Mouse (Mus musculus): ENCODE measurements at regions not wholly inside any gene's neighbourhood (a gene's known extent, or its start where the extent isn't known, plus 50 kb on each side); places are given as distances from the start of the nearest gene placed in this dataset.
A peak's percentile ranks its signal among the peaks of the same experiment; 100 is the strongest.

- no peak overlapping the region for H3K4me3 ChIP-seq (ENCODE audit: low read length)
Measured at GRCm38 (mm10) chr1:41275642-41276041, 470.2 kb downstream of the Tmem182 start.

GRCm38 (mm10) chr1:41276303-41276702 is 470.9 kb downstream of the Tmem182 start:
- peaks cover 9% of the 10 kb centered on the region; the same call in 1 of the 2 replicates for H3K4me1 ChIP-seq (ENCODE audit: insufficient read depth, low read length)
- H3K9ac ChIP-seq (replicated peaks; ENCODE audit: low read length) = no peak overlapping the region
- 0 out of 2 replicates have a peak, but pooled peaks cover 4% of the 10 kb centered on the region for H3K9me3 ChIP-seq (ENCODE audit: low read length)
- no peak overlapping the region for H3K27ac ChIP-seq (ENCODE audit: low read length)
- ATAC-seq (ENCODE audit: low FRiP score, low TSS enrichment) = no peak
- no peak overlapping the region for H3K4me3 ChIP-seq (ENCODE audit: low read length)
- H3K36me3 ChIP-seq (ENCODE audit: insufficient read depth, low read length) = no peaks in the 10 kb centered on the region
- H3K27me3 ChIP-seq (ENCODE audit: insufficient read depth, low read length) = no peaks in the 10 kb centered on the region; the same call in 1 of the 2 replicates
- H3K4me2 ChIP-seq (replicated peaks; ENCODE audit: low read depth, low read length) = no peak overlapping the region
- 66% methylated on average over 6 of the region's 6 CpGs for WGBS

More at GRCm38 (mm10) chr1:41275642-41276041, 470.2 kb downstream of the Tmem182 start:
- Histone ChIP-seq H3K27me3 (ENCODE audit: insufficient read depth, low read length) (no peaks in the 10 kb centered on the region; the same call in 1 of the 2 replicates), H3K4me2 (replicated peaks; ENCODE audit: low read depth, low read length) (peak overlapping the region; percentile 39), H3K36me3 (ENCODE audit: insufficient read depth, low read length) (no peaks in the 10 kb centered on the region), H3K9me3 (ENCODE audit: low read length) (0 out of 2 replicates have a peak, but pooled peaks cover 4% of the 10 kb centered on the region), H3K27ac (ENCODE audit: low read length) (no peak overlapping the region), H3K9ac (replicated peaks; ENCODE audit: low read length) (no peak overlapping the region), H3K4me1 (ENCODE audit: insufficient read depth, low read length) (peaks cover 12% of the 10 kb centered on the region; the same call in 1 of the 2 replicates)
- WGBS = 32% methylated on average over 6 of the region's 6 CpGs
- ATAC-seq (ENCODE audit: low FRiP score, low TSS enrichment) = no peak

GRCm38 (mm10) chr1:41285221-41285620 is 479.8 kb downstream of the Tmem182 start:
- Histone ChIP-seq H3K36me3 (ENCODE audit: insufficient read depth, low read length) (no peaks in the 10 kb centered on the region), H3K9me3 (ENCODE audit: low read length) (0 out of 2 replicates have a peak, but pooled peaks cover 3% of the 10 kb centered on the region), H3K4me1 (ENCODE audit: insufficient read depth, low read length) (no peaks in the 10 kb centered on the region), H3K4me2 (replicated peaks; ENCODE audit: low read depth, low read length) (no peak overlapping the region), H3K9ac (replicated peaks; ENCODE audit: low read length) (no peak overlapping the region), H3K27ac (ENCODE audit: low read length) (no peak overlapping the region), H3K27me3 (ENCODE audit: insufficient read depth, low read length) (no peaks in the 10 kb centered on the region), H3K4me3 (ENCODE audit: low read length) (no peak overlapping the region)
- WGBS = 90% methylated on average over 9 of the region's 9 CpGs
- ATAC-seq (ENCODE audit: low FRiP score, low TSS enrichment) = no peak

- Histone ChIP-seq H3K9ac (replicated peaks; ENCODE audit: low read length) (no peak overlapping the region), H3K27me3 (ENCODE audit: insufficient read depth, low read length) (no peaks in the 10 kb centered on the region), H3K4me1 (ENCODE audit: insufficient read depth, low read length) (no peaks in the 10 kb centered on the region), H3K4me2 (replicated peaks; ENCODE audit: low read depth, low read length) (no peak overlapping the region), H3K36me3 (ENCODE audit: insufficient read depth, low read length) (no peaks in the 10 kb centered on the region), H3K4me3 (ENCODE audit: low read length) (no peak overlapping the region), H3K27ac (ENCODE audit: low read length) (no peak overlapping the region), H3K9me3 (ENCODE audit: low read length) (no peaks in the 10 kb centered on the region)
- 86% methylated on average over 9 of the region's 9 CpGs for WGBS
- ATAC-seq (ENCODE audit: low FRiP score, low TSS enrichment) = no peak
Measured at GRCm38 (mm10) chr1:41286221-41286620, 480.8 kb downstream of the Tmem182 start.

- Histone ChIP-seq H3K4me1 (ENCODE audit: insufficient read depth, low read length) (no peaks in the 10 kb centered on the region), H3K36me3 (ENCODE audit: insufficient read depth, low read length) (no peaks in the 10 kb centered on the region), H3K27ac (ENCODE audit: low read length) (no peak overlapping the region), H3K27me3 (ENCODE audit: insufficient read depth, low read length) (no peaks in the 10 kb centered on the region), H3K4me2 (replicated peaks; ENCODE audit: low read depth, low read length) (no peak overlapping the region), H3K9me3 (ENCODE audit: low read length) (no peaks in the 10 kb centered on the region), H3K9ac (replicated peaks; ENCODE audit: low read length) (no peak overlapping the region), H3K4me3 (ENCODE audit: low read length) (no peak overlapping the region)
- WGBS = 45% methylated on average over 3 of the region's 3 CpGs
- ATAC-seq (ENCODE audit: low FRiP score, low TSS enrichment) = no peak
Measured at GRCm38 (mm10) chr1:41326861-41327480, 521.6 kb downstream of the Tmem182 start.

- 75% methylated on average over 16 of the region's 16 CpGs for WGBS
- no peaks in the 10 kb centered on the region for H3K4me1 ChIP-seq (ENCODE audit: insufficient read depth, low read length)
- no peak overlapping the region for H3K4me3 ChIP-seq (ENCODE audit: low read length)
- no peak overlapping the region for H3K9ac ChIP-seq (replicated peaks; ENCODE audit: low read length)
- no peaks in the 10 kb centered on the region for H3K9me3 ChIP-seq (ENCODE audit: low read length)
- H3K36me3 ChIP-seq (ENCODE audit: insufficient read depth, low read length) = no peaks in the 10 kb centered on the region
- no peak for ATAC-seq (ENCODE audit: low FRiP score, low TSS enrichment)
- H3K4me2 ChIP-seq (replicated peaks; ENCODE audit: low read depth, low read length) = no peak overlapping the region
- H3K27ac ChIP-seq (ENCODE audit: low read length) = no peak overlapping the region
- H3K27me3 ChIP-seq (ENCODE audit: insufficient read depth, low read length) = no peaks in the 10 kb centered on the region
Measured at GRCm38 (mm10) chr1:41349798-41350758, 544.7 kb downstream of the Tmem182 start.

GRCm38 (mm10) chr1:41359061-41359460 is 553.7 kb downstream of the Tmem182 start:
- Histone ChIP-seq H3K4me3 (ENCODE audit: low read length) (no peak overlapping the region), H3K9ac (replicated peaks; ENCODE audit: low read length) (no peak overlapping the region), H3K4me1 (ENCODE audit: insufficient read depth, low read length) (no peaks in the 10 kb centered on the region), H3K27ac (ENCODE audit: low read length) (no peak overlapping the region), H3K27me3 (ENCODE audit: insufficient read depth, low read length) (no peaks in the 10 kb centered on the region), H3K36me3 (ENCODE audit: insufficient read depth, low read length) (no peaks in the 10 kb centered on the region), H3K9me3 (ENCODE audit: low read length) (no peaks in the 10 kb centered on the region), H3K4me2 (replicated peaks; ENCODE audit: low read depth, low read length) (no peak overlapping the region)
- 20% methylated on average over 4 of the region's 4 CpGs for WGBS
- no peak for ATAC-seq (ENCODE audit: low FRiP score, low TSS enrichment)

- H3K27ac ChIP-seq (ENCODE audit: low read length) = no peak overlapping the region
- no peaks in the 10 kb centered on the region for H3K36me3 ChIP-seq (ENCODE audit: insufficient read depth, low read length)
- ATAC-seq (ENCODE audit: low FRiP score, low TSS enrichment) = no peak
- H3K9ac ChIP-seq (replicated peaks; ENCODE audit: low read length) = no peak overlapping the region
- H3K27me3 ChIP-seq (ENCODE audit: insufficient read depth, low read length) = no peaks in the 10 kb centered on the region
- H3K9me3 ChIP-seq (ENCODE audit: low read length) = no peaks in the 10 kb centered on the region
- H3K4me3 ChIP-seq (ENCODE audit: low read length) = no peak overlapping the region
- H3K4me2 ChIP-seq (replicated peaks; ENCODE audit: low read depth, low read length) = no peak overlapping the region
- H3K4me1 ChIP-seq (ENCODE audit: insufficient read depth, low read length) = no peaks in the 10 kb centered on the region
- WGBS = 75% methylated on average over 3 of the region's 3 CpGs
Measured at GRCm38 (mm10) chr1:41361512-41361911, 556.1 kb downstream of the Tmem182 start.

- no peak for ATAC-seq (ENCODE audit: low FRiP score, low TSS enrichment)
Measured at GRCm38 (mm10) chr1:41380013-41380412, 574.6 kb downstream of the Tmem182 start.

GRCm38 (mm10) chr1:41381487-41381886 is 576.1 kb downstream of the Tmem182 start:
- Histone ChIP-seq H3K4me1 (ENCODE audit: insufficient read depth, low read length) (no peaks in the 10 kb centered on the region), H3K36me3 (ENCODE audit: insufficient read depth, low read length) (no peaks in the 10 kb centered on the region), H3K9ac (replicated peaks; ENCODE audit: low read length) (no peak overlapping the region), H3K27ac (ENCODE audit: low read length) (no peak overlapping the region), H3K9me3 (ENCODE audit: low read length) (no peaks in the 10 kb centered on the region), H3K27me3 (ENCODE audit: insufficient read depth, low read length) (no peaks in the 10 kb centered on the region), H3K4me3 (ENCODE audit: low read length) (no peak overlapping the region), H3K4me2 (replicated peaks; ENCODE audit: low read depth, low read length) (no peak overlapping the region)
- ATAC-seq (ENCODE audit: low FRiP score, low TSS enrichment) = no peak; the same call in 1 of the 2 replicates
- 52% methylated on average over 7 of the region's 7 CpGs for WGBS

More at GRCm38 (mm10) chr1:41380013-41380412, 574.6 kb downstream of the Tmem182 start:
- H3K4me2 ChIP-seq (replicated peaks; ENCODE audit: low read depth, low read length) = no peak overlapping the region
- H3K27ac ChIP-seq (ENCODE audit: low read length) = no peak overlapping the region
- no peaks in the 10 kb centered on the region for H3K36me3 ChIP-seq (ENCODE audit: insufficient read depth, low read length)
- no peaks in the 10 kb centered on the region for H3K4me1 ChIP-seq (ENCODE audit: insufficient read depth, low read length)
- WGBS = 69% methylated on average over 4 of the region's 4 CpGs
- H3K9me3 ChIP-seq (ENCODE audit: low read length) = no peaks in the 10 kb centered on the region
- no peaks in the 10 kb centered on the region for H3K27me3 ChIP-seq (ENCODE audit: insufficient read depth, low read length)
- H3K9ac ChIP-seq (replicated peaks; ENCODE audit: low read length) = no peak overlapping the region
- no peak overlapping the region for H3K4me3 ChIP-seq (ENCODE audit: low read length)
